Mouse (Mus musculus): ENCODE measurements around the gene Unc5a. TPM values are rescaled to one million over a fixed set of nuclear protein-coding genes. Genes with fewer than 3 reads are reported as not detected.

The Unc5a gene
- polyA plus RNA-seq, 1 experiment = 0.05 TPM

GRCm38 (mm10) chr13:54997568-54997967 is 48.4 kb downstream of the Unc5a start:
- Histone ChIP-seq H3ac (ENCODE audit: control insufficient read depth, insufficient read length) (no peak overlapping the region), H3K4me2 (ENCODE audit: low read depth) (no peak overlapping the region), H3K79me2 (ENCODE audit: control insufficient read depth, insufficient read depth) (no peaks in the 10 kb centered on the region), H3K27me3 (ENCODE audit: control insufficient read depth, insufficient read depth, insufficient read length) (peaks cover 86% of the 10 kb centered on the region), H3K36me3 (ENCODE audit: control insufficient read depth, insufficient read depth) (no peaks in the 10 kb centered on the region), H3K4me3 (no peak overlapping the region)
- TF ChIP-seq E2F4 (IDR thresholded peaks at IDR 0.05; ENCODE audit: insufficient read depth) (no peak), MYOD1 (IDR thresholded peaks at IDR 0.05; ENCODE audit: control insufficient read depth in 1 of 3, insufficient read length in 2 of 3, low read depth in 2 of 3) (no peak), MAX (IDR thresholded peaks at IDR 0.05; ENCODE audit: low read depth) (no peak), TCF3 (IDR thresholded peaks at IDR 0.05; ENCODE audit: insufficient read length, low read depth) (no peak), USF1 (IDR thresholded peaks at IDR 0.05; ENCODE audit: low read depth) (no peak), REST (IDR thresholded peaks at IDR 0.05; ENCODE audit: insufficient read depth, insufficient read length) (no peak)

GRCm38 (mm10) chr13:55000433-55000832 is 51.2 kb downstream of the Unc5a start:
- Histone ChIP-seq H3K36me3 (ENCODE audit: control insufficient read depth, insufficient read depth) (no peaks in the 10 kb centered on the region), H3K4me2 (ENCODE audit: low read depth) (no peak overlapping the region), H3K27me3 (ENCODE audit: control insufficient read depth, insufficient read depth, insufficient read length) (peaks cover 86% of the 10 kb centered on the region), H3K79me2 (ENCODE audit: control insufficient read depth, insufficient read depth) (no peaks in the 10 kb centered on the region), H3K4me3 (no peak overlapping the region), H3ac (ENCODE audit: control insufficient read depth, insufficient read length) (no peak overlapping the region)
- TF ChIP-seq USF1 (IDR thresholded peaks at IDR 0.05; ENCODE audit: low read depth) = no peak
- no peak for TF ChIP-seq REST (IDR thresholded peaks at IDR 0.05; ENCODE audit: insufficient read depth, insufficient read length)
- no peak for TF ChIP-seq MYOD1 (IDR thresholded peaks at IDR 0.05; ENCODE audit: control insufficient read depth in 1 of 3, insufficient read length in 2 of 3, low read depth in 2 of 3)
- no peak for TF ChIP-seq CEBPB (IDR thresholded peaks at IDR 0.05; ENCODE audit: insufficient read depth, poor library complexity, severe bottlenecking)
- no peak for TF ChIP-seq E2F4 (IDR thresholded peaks at IDR 0.05; ENCODE audit: insufficient read depth)
- no peak for TF ChIP-seq TCF3 (IDR thresholded peaks at IDR 0.05; ENCODE audit: insufficient read length, low read depth)
- TF ChIP-seq MAX (IDR thresholded peaks at IDR 0.05; ENCODE audit: low read depth) = no peak
- TF ChIP-seq MYOG (IDR thresholded peaks at IDR 0.05; ENCODE audit: control insufficient read depth in 1 of 3, insufficient read depth in 1 of 3, insufficient read length in 2 of 3, low read depth in 2 of 3) = no peak
- no peak for TF ChIP-seq POLR2AphosphoS2 (IDR thresholded peaks at IDR 0.05; ENCODE audit: insufficient read length, low read depth)
- no peak for TF ChIP-seq SRF (IDR thresholded peaks at IDR 0.05; ENCODE audit: control insufficient read depth, insufficient read length, low read depth)
- TF ChIP-seq TCF12 (IDR thresholded peaks at IDR 0.05; ENCODE audit: insufficient read depth, poor library complexity, severe bottlenecking) = no peak

GRCm38 (mm10) chr13:55002090-55002489 is 52.9 kb downstream of the Unc5a start:
- Histone ChIP-seq H3K4me3 (no peak overlapping the region), H3K79me2 (ENCODE audit: control insufficient read depth, insufficient read depth) (no peaks in the 10 kb centered on the region), H3K27me3 (ENCODE audit: control insufficient read depth, insufficient read depth, insufficient read length) (peaks cover 87% of the 10 kb centered on the region), H3K36me3 (ENCODE audit: control insufficient read depth, insufficient read depth) (no peaks in the 10 kb centered on the region), H3K4me2 (ENCODE audit: low read depth) (no peak overlapping the region), H3ac (ENCODE audit: control insufficient read depth, insufficient read length) (no peak overlapping the region)
- TF ChIP-seq POLR2A (IDR thresholded peaks at IDR 0.05; ENCODE audit: insufficient read length, low read depth) (no peak), POLR2AphosphoS2 (IDR thresholded peaks at IDR 0.05; ENCODE audit: insufficient read length, low read depth) (no peak)

GRCm38 (mm10) chr13:55004646-55005045 is 55.4 kb downstream of the Unc5a start:
- H3K4me2 ChIP-seq (ENCODE audit: low read depth) = no peak overlapping the region
- no peak overlapping the region for H3ac ChIP-seq (ENCODE audit: control insufficient read depth, insufficient read length)
- H3K36me3 ChIP-seq (ENCODE audit: control insufficient read depth, insufficient read depth) = no peaks in the 10 kb centered on the region
- no peaks in the 10 kb centered on the region for H3K79me2 ChIP-seq (ENCODE audit: control insufficient read depth, insufficient read depth)
- TF ChIP-seq USF1 (IDR thresholded peaks at IDR 0.05; ENCODE audit: low read depth) (no peak), TCF3 (IDR thresholded peaks at IDR 0.05; ENCODE audit: insufficient read length, low read depth) (no peak), MYOD1 (IDR thresholded peaks at IDR 0.05; ENCODE audit: control insufficient read depth in 1 of 3, insufficient read length in 2 of 3, low read depth in 2 of 3) (no peak), POLR2A (IDR thresholded peaks at IDR 0.05; ENCODE audit: insufficient read length, low read depth) (no peak), E2F4 (IDR thresholded peaks at IDR 0.05; ENCODE audit: insufficient read depth) (no peak), SRF (IDR thresholded peaks at IDR 0.05; ENCODE audit: control insufficient read depth, insufficient read length, low read depth) (no peak), MAX (IDR thresholded peaks at IDR 0.05; ENCODE audit: low read depth) (no peak), REST (IDR thresholded peaks at IDR 0.05; ENCODE audit: insufficient read depth, insufficient read length) (no peak), CEBPB (IDR thresholded peaks at IDR 0.05; ENCODE audit: insufficient read depth, poor library complexity, severe bottlenecking) (no peak), MYOG (IDR thresholded peaks at IDR 0.05; ENCODE audit: control insufficient read depth in 1 of 3, insufficient read depth in 1 of 3, insufficient read length in 2 of 3, low read depth in 2 of 3) (no peak), POLR2AphosphoS2 (IDR thresholded peaks at IDR 0.05; ENCODE audit: insufficient read length, low read depth) (no peak), TCF12 (IDR thresholded peaks at IDR 0.05; ENCODE audit: insufficient read depth, poor library complexity, severe bottlenecking) (no peak)
- H3K4me3 ChIP-seq = no peak overlapping the region
- H3K27me3 ChIP-seq (ENCODE audit: control insufficient read depth, insufficient read depth, insufficient read length) = peaks cover 77% of the 10 kb centered on the region

GRCm38 (mm10) chr13:55005691-55006414 is 56.6 kb downstream of the Unc5a start:
- H3K79me2 ChIP-seq (ENCODE audit: control insufficient read depth, insufficient read depth) = no peaks in the 10 kb centered on the region
- H3K27me3 ChIP-seq (ENCODE audit: control insufficient read depth, insufficient read depth, insufficient read length) = peaks cover 77% of the 10 kb centered on the region
- no peak overlapping the region for H3ac ChIP-seq (ENCODE audit: control insufficient read depth, insufficient read length)
- no peak overlapping the region for H3K4me3 ChIP-seq
- TF ChIP-seq E2F4 (IDR thresholded peaks at IDR 0.05; ENCODE audit: insufficient read depth) (no peak), POLR2AphosphoS2 (IDR thresholded peaks at IDR 0.05; ENCODE audit: insufficient read length, low read depth) (no peak), REST (IDR thresholded peaks at IDR 0.05; ENCODE audit: insufficient read depth, insufficient read length) (no peak), USF1 (IDR thresholded peaks at IDR 0.05; ENCODE audit: low read depth) (no peak), CEBPB (IDR thresholded peaks at IDR 0.05; ENCODE audit: insufficient read depth, poor library complexity, severe bottlenecking) (no peak), MAX (IDR thresholded peaks at IDR 0.05; ENCODE audit: low read depth) (no peak), SRF (IDR thresholded peaks at IDR 0.05; ENCODE audit: control insufficient read depth, insufficient read length, low read depth) (no peak), TCF3 (IDR thresholded peaks at IDR 0.05; ENCODE audit: insufficient read length, low read depth) (no peak), POLR2A (IDR thresholded peaks at IDR 0.05; ENCODE audit: insufficient read length, low read depth) (no peak), TCF12 (IDR thresholded peaks at IDR 0.05; ENCODE audit: insufficient read depth, poor library complexity, severe bottlenecking) (no peak)
- H3K36me3 ChIP-seq (ENCODE audit: control insufficient read depth, insufficient read depth) = no peaks in the 10 kb centered on the region
- no peak overlapping the region for H3K4me2 ChIP-seq (ENCODE audit: low read depth)

All from myocyte (in vitro differentiated cells).